Mouse (Mus musculus): ENCODE results near the gene Rtf2. TPM values are rescaled to one million over a fixed set of nuclear protein-coding genes. Genes with fewer than 3 reads are reported as not detected.

The Rtf2 gene
- polyA plus RNA-seq, 1 experiment from 2014 or later = 60.5 TPM

DNA sequence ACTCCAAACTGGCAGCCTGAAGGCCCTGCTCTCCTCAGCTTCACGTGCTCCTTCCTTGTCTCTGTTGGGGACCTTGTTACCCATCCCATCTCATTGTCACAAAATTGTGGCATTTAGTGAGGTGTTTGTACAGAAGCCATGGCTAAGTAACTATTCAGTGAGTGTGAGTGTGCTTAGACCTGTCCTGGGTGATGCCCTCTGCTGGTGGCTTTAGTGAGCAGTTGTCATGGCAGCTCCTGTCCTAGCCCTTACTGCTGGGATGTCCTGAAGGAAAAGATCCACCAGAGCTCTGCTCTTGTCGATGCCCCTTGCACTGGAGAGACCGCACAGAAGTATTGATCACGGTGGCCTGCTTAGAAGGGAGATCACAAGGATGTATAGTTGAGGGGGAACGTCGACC lies 7.0 kb downstream of the Rtf2 start:
- Histone ChIP-seq H3K27me3 (ENCODE audit: control insufficient read depth, insufficient read depth, low read length) (no peaks in the 10 kb centered on the region), H3K4me3 (ENCODE audit: low read length) (no peak overlapping the region), H3K4me2 (ENCODE audit: low read depth, low read length) (no peak overlapping the region), H3K4me1 (ENCODE audit: control insufficient read depth, insufficient read depth, low read length) (no peaks in the 10 kb centered on the region), H3K9ac (ENCODE audit: low read length) (no peak overlapping the region), H3K27ac (ENCODE audit: low read length) (no peak overlapping the region), H3K36me3 (ENCODE audit: control insufficient read depth, insufficient read depth) (peaks cover 47% of the 10 kb centered on the region), H3K9me3 (replicated peaks; ENCODE audit: control insufficient read depth, low read length) (no peaks in the 10 kb centered on the region)
- 87% methylated on average over 6 of the region's 6 CpGs for WGBS
- ATAC-seq (replicated peaks; ENCODE audit: extremely low read depth, insufficient read depth, low FRiP score) = no peak

DNA sequence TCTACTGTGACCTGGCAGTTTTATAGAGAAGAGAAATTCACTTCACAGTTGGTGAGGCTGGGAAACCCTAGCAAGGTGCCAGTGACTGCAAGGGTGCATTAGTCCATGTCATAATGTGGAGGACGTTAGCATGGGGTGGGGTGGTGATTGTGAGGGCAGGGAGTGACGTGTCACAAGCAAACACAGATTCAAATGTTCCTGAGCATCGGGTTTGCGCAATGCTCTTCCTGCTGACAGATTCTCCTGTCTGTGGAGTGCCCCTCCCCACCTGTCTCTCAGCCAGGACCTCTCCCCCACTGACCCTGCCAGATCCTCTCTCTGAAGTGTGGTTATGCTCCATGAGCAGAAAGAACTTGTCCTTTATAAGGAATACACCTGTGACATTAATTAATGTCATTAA lies 8.0 kb downstream of the Rtf2 start:
- no peak overlapping the region for H3K4me2 ChIP-seq (ENCODE audit: low read depth, low read length)
- 85% methylated on average over 4 of the region's 4 CpGs for WGBS
- H3K9me3 ChIP-seq (replicated peaks; ENCODE audit: control insufficient read depth, low read length) = no peaks in the 10 kb centered on the region
- ATAC-seq (replicated peaks; ENCODE audit: extremely low read depth, insufficient read depth, low FRiP score) = no peak
- H3K4me1 ChIP-seq (ENCODE audit: control insufficient read depth, insufficient read depth, low read length) = no peaks in the 10 kb centered on the region
- H3K4me3 ChIP-seq (ENCODE audit: low read length) = no peak overlapping the region
- no peak overlapping the region for H3K9ac ChIP-seq (ENCODE audit: low read length)
- H3K27me3 ChIP-seq (ENCODE audit: control insufficient read depth, insufficient read depth, low read length) = no peaks in the 10 kb centered on the region
- H3K27ac ChIP-seq (ENCODE audit: low read length) = no peak overlapping the region
- H3K36me3 ChIP-seq (ENCODE audit: control insufficient read depth, insufficient read depth) = peaks cover 47% of the 10 kb centered on the region

DNA sequence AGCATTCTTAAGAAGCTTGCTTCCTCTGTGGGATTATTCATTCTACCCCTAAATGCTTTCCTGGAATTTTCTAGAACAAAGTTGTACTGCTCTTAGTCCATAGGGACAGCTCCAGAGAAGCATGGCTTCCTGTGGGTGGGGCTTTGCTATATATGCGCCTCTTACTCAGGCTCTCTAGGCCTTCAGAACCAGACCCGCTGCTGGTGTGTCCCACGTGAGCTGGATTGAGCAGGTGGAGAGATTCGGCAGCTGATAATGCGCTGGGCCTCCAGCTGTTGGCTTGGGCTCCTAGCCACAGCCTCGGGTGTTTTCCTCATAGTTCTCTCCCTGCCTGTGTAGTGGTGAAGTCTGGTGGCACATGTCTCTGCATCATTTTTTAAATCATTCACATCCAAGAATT lies 10.3 kb downstream of the Rtf2 start:
- Histone ChIP-seq H3K27ac (ENCODE audit: low read length) (no peak overlapping the region), H3K9me3 (replicated peaks; ENCODE audit: control insufficient read depth, low read length) (no peaks in the 10 kb centered on the region), H3K27me3 (ENCODE audit: control insufficient read depth, insufficient read depth, low read length) (no peaks in the 10 kb centered on the region), H3K4me2 (ENCODE audit: low read depth, low read length) (no peak overlapping the region), H3K36me3 (ENCODE audit: control insufficient read depth, insufficient read depth) (peaks cover 52% of the 10 kb centered on the region), H3K9ac (ENCODE audit: low read length) (no peak overlapping the region), H3K4me1 (ENCODE audit: control insufficient read depth, insufficient read depth, low read length) (no peaks in the 10 kb centered on the region), H3K4me3 (ENCODE audit: low read length) (no peak overlapping the region)
- peak; percentile 59 for ATAC-seq (replicated peaks; ENCODE audit: extremely low read depth, insufficient read depth, low FRiP score)
- WGBS = 76% methylated on average over 6 of the region's 6 CpGs

DNA sequence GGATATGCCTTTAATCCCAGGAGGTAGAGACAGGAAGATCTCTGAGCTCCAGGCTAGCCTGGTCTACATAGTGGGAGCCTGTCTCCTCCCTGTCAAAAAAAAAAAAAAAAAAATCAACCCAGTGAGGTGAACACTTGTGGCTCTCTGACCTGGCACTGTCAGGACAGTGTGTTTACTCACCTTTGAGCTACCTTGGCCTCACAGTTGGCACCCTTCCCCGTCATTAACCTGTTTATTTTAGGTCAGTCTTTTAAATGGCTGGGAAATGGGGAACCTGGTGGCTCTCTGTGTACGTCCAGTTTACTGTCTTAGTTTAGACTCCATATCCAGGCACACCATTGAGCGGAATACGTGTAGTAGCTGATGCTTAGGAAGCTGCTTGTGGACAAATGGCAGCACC lies 11.7 kb downstream of the Rtf2 start:
- 89% methylated on average over 4 of the region's 4 CpGs for WGBS
- H3K27me3 ChIP-seq (ENCODE audit: control insufficient read depth, insufficient read depth, low read length) = no peaks in the 10 kb centered on the region
- H3K4me2 ChIP-seq (ENCODE audit: low read depth, low read length) = no peak overlapping the region
- H3K4me1 ChIP-seq (ENCODE audit: control insufficient read depth, insufficient read depth, low read length) = no peaks in the 10 kb centered on the region
- no peak overlapping the region for H3K4me3 ChIP-seq (ENCODE audit: low read length)
- peaks cover 42% of the 10 kb centered on the region for H3K36me3 ChIP-seq (ENCODE audit: control insufficient read depth, insufficient read depth)
- no peaks in the 10 kb centered on the region for H3K9me3 ChIP-seq (replicated peaks; ENCODE audit: control insufficient read depth, low read length)
- no peak overlapping the region for H3K9ac ChIP-seq (ENCODE audit: low read length)
- no peak overlapping the region for H3K27ac ChIP-seq (ENCODE audit: low read length)
- ATAC-seq (replicated peaks; ENCODE audit: extremely low read depth, insufficient read depth, low FRiP score) = no peak

DNA sequence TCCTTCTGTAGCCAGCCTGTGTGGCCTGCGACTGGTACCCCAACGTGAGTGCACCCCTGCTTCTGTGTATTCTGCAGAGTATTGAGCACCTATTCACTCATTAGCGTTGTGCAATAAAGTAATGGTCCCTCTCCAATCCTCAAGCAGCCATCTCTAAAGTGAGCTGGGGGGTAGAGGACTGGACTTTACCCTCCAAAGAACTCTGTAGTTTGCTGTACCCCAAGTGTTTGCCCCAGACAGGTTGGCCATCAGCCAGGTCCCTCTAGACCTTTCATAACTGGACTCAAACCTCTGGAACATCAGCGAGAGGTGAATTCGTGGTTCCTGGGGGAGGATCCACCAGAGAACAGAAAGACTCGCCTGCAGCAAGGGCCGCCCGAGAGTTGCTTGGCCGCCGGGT lies 12.1 kb downstream of the Rtf2 start:
- Histone ChIP-seq H3K4me1 (ENCODE audit: control insufficient read depth, insufficient read depth, low read length) (no peaks in the 10 kb centered on the region), H3K9me3 (replicated peaks; ENCODE audit: control insufficient read depth, low read length) (no peaks in the 10 kb centered on the region), H3K27ac (ENCODE audit: low read length) (no peak overlapping the region), H3K27me3 (ENCODE audit: control insufficient read depth, insufficient read depth, low read length) (no peaks in the 10 kb centered on the region), H3K4me3 (ENCODE audit: low read length) (no peak overlapping the region), H3K36me3 (ENCODE audit: control insufficient read depth, insufficient read depth) (peaks cover 38% of the 10 kb centered on the region), H3K9ac (ENCODE audit: low read length) (no peak overlapping the region), H3K4me2 (ENCODE audit: low read depth, low read length) (no peak overlapping the region)
- no peak for ATAC-seq (replicated peaks; ENCODE audit: extremely low read depth, insufficient read depth, low FRiP score)
- 93% methylated on average over 10 of the region's 10 CpGs for WGBS

DNA sequence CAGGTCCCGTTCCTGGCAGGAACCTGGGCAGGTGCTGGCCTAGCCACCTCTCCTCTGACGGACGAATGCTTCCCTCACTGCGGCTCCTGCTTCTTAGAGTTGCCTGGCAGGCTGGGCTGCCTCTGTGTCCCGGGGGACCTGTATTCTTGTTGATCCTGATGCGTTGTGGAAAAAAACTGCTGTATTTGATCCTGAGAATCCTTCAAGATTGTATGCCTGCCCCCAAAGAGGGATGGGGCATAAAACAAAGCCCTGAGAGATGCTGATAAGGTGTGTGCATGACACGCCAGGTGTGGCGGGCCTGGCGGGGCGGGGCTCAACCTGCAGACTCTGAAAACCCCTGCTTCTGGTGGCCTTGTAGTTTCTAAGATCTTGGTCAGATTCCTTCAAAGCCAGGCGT lies 18.1 kb downstream of the Rtf2 start, which contains the start of gene Gcnt7:
Gene Gcnt7 (minus strand): TSS at position 101 of the 400 bp plus-strand sequence.
- Histone ChIP-seq H3K4me3 (ENCODE audit: low read length) (no peak within 1 kb of the TSS), H3K4me1 (ENCODE audit: control insufficient read depth, insufficient read depth, low read length) (no peaks in the 10 kb centered on the region), H3K9me3 (replicated peaks; ENCODE audit: control insufficient read depth, low read length) (no peaks in the 10 kb centered on the region), H3K9ac (ENCODE audit: low read length) (no peak within 1 kb of the TSS), H3K36me3 (ENCODE audit: control insufficient read depth, insufficient read depth) (0 out of 2 replicates have a peak, but pooled peaks cover 6% of the 10 kb centered on the region), H3K27me3 (ENCODE audit: control insufficient read depth, insufficient read depth, low read length) (no peaks in the 10 kb centered on the region), H3K27ac (ENCODE audit: low read length) (no peak within 1 kb of the TSS), H3K4me2 (ENCODE audit: low read depth, low read length) (no peak within 1 kb of the TSS)
- WGBS = 82% methylated on average over 11 of the region's 11 CpGs
- ATAC-seq (replicated peaks; ENCODE audit: extremely low read depth, insufficient read depth, low FRiP score) = no peak

DNA sequence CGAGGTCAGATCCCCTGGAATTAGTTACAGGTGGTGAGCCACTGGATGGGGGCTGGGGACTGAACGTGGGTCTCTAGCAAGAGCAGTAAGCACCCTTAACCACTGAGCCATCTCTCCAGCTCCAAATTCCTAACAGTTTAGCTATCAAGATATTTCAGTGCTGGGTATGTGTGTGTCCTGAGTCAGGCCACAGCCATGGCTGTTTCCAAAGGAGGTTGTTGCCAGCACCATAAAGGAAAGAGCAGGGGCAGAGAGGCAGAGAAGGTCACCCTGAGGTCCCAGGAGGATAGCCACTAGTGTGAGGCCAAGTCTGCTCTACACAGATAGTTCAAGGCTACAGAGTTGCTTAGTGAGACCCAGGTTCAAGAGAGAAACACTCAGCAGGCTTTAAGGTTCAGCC lies 20.3 kb downstream of the Rtf2 start:
- H3K9ac ChIP-seq (ENCODE audit: low read length) = no peak overlapping the region
- no peak overlapping the region for H3K4me3 ChIP-seq (ENCODE audit: low read length)
- H3K36me3 ChIP-seq (ENCODE audit: control insufficient read depth, insufficient read depth) = peaks cover 8% of the 10 kb centered on the region
- no peaks in the 10 kb centered on the region for H3K4me1 ChIP-seq (ENCODE audit: control insufficient read depth, insufficient read depth, low read length)
- H3K27ac ChIP-seq (ENCODE audit: low read length) = no peak overlapping the region
- 57% methylated on average over 2 of the region's 2 CpGs for WGBS
- no peak for ATAC-seq (replicated peaks; ENCODE audit: extremely low read depth, insufficient read depth, low FRiP score)
- H3K9me3 ChIP-seq (replicated peaks; ENCODE audit: control insufficient read depth, low read length) = no peaks in the 10 kb centered on the region
- H3K27me3 ChIP-seq (ENCODE audit: control insufficient read depth, insufficient read depth, low read length) = no peaks in the 10 kb centered on the region
- H3K4me2 ChIP-seq (ENCODE audit: low read depth, low read length) = no peak overlapping the region

DNA sequence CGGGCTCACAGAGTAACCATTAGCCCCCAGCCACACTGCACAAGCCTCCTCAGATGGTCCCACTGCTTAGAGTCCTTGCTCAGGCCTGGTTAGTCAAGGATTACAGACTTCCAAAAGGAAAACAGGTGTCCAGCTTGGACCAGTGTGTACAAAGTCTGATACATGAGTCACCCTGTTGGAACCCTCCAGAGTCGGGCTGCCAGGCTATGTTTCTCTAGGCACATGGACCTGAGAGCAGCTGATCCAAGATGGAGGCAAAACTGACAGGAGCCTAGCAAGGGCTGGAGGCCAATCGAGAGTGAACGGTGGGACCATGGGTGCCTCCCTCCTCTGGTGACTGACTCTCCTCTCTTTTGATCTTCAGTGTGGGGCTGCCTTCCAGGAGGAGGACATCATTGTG lies 22.5 kb downstream of the Rtf2 start:
- Histone ChIP-seq H3K27me3 (ENCODE audit: control insufficient read depth, insufficient read depth, low read length) (no peaks in the 10 kb centered on the region), H3K27ac (ENCODE audit: low read length) (no peak overlapping the region), H3K9me3 (replicated peaks; ENCODE audit: control insufficient read depth, low read length) (no peaks in the 10 kb centered on the region), H3K4me2 (ENCODE audit: low read depth, low read length) (no peak overlapping the region), H3K36me3 (ENCODE audit: control insufficient read depth, insufficient read depth) (peaks cover 21% of the 10 kb centered on the region), H3K4me1 (ENCODE audit: control insufficient read depth, insufficient read depth, low read length) (no peaks in the 10 kb centered on the region), H3K9ac (ENCODE audit: low read length) (no peak overlapping the region), H3K4me3 (ENCODE audit: low read length) (no peak overlapping the region)
- no peak for ATAC-seq (replicated peaks; ENCODE audit: extremely low read depth, insufficient read depth, low FRiP score)
- WGBS = 86% methylated on average over 4 of the region's 4 CpGs

DNA sequence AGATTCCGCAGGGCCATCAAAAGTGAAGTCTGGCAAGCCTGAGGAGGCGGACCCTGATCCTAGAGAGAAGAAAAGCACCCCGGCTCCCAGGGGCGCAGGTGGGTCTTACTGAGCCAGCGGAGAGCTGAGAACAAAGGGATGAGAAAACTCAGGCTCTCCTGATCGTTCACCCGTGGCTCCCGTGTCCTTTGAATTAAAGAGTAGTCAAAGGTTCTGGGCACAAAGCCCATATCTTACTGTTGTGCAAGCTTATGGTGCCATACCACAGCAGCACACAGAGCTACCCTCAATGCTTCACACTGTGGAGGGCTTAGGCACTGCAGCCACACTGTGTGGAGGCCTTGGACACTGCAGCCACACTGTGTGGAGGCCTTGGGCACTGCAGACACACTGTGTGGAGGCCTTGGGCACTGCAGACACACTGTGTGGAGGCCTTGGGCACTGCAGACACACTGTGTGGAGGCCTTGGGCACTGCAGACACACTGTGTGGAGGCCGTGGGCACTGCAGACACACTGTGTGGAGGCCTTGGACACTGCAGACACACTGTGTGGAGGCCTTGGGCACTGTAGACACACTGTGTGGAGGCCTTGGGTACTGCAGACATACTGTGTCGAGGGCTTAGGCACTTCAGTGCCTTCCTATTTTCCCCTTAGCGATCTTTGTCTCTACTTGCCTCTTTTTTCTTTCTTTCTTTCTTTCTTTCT lies 26.2 kb downstream of the Rtf2 start:
- no peak for ATAC-seq (replicated peaks; ENCODE audit: extremely low read depth, insufficient read depth, low FRiP score)
- 88% methylated on average over 11 of the region's 11 CpGs for WGBS

More for the DNA sequence above, 26.2 kb downstream of the Rtf2 start:
- Histone ChIP-seq H3K27ac (ENCODE audit: low read length) (no peak overlapping the region), H3K9ac (ENCODE audit: low read length) (no peak overlapping the region), H3K36me3 (ENCODE audit: control insufficient read depth, insufficient read depth) (peaks cover 31% of the 10 kb centered on the region), H3K9me3 (replicated peaks; ENCODE audit: control insufficient read depth, low read length) (no peaks in the 10 kb centered on the region), H3K4me2 (ENCODE audit: low read depth, low read length) (no peak overlapping the region), H3K27me3 (ENCODE audit: control insufficient read depth, insufficient read depth, low read length) (no peaks in the 10 kb centered on the region), H3K4me3 (ENCODE audit: low read length) (no peak overlapping the region), H3K4me1 (ENCODE audit: control insufficient read depth, insufficient read depth, low read length) (no peaks in the 10 kb centered on the region)
